Mouse (Mus musculus) forebrain, embryonic 16.5 days (tissue): ENCODE results near the gene Prelp. TPM values are rescaled to one million over a fixed set of nuclear protein-coding genes. Genes with fewer than 3 reads are reported as not detected.
A peak's percentile ranks its signal among the peaks of the same experiment; 100 is the strongest.

Source experiments
- ATAC-seq: fragments of 200-750 bp; cut with Nextera tagmentation; 2 replicates; pipeline ENCODE4 v1.8.0; 2017; ENCODE audit warnings: mild to moderate bottlenecking, moderate library complexity
- H3K27ac ChIP-seq: fragments of 300-500 bp; sonication (generic); 2 replicates; pipeline ENCODE4 v1.5.1; 2014; ENCODE audit warnings: low read length, control low read depth
- H3K27me3 ChIP-seq: fragments of 300-500 bp; sonication (generic); replicated peaks from 2 replicates; pipeline ENCODE4 v1.6.1; 2014; ENCODE audit warnings: low read length; ENCODE audit not compliant: control insufficient read depth, insufficient read depth
- H3K36me3 ChIP-seq: fragments of 300-500 bp; sonication (generic); 2 replicates; pipeline ENCODE4 v1.6.1; 2014; ENCODE audit not compliant: control insufficient read depth, insufficient read depth
- H3K4me1 ChIP-seq: fragments of 300-500 bp; sonication (generic); replicated peaks from 2 replicates; pipeline ENCODE4 v1.6.1; 2014; ENCODE audit warnings: low read length; ENCODE audit not compliant: control insufficient read depth, insufficient read depth
- H3K4me2 ChIP-seq: fragments of 300-500 bp; sonication (generic); 2 replicates; pipeline ENCODE4 v1.6.1; 2014; ENCODE audit warnings: mild to moderate bottlenecking, low read length, control low read depth
- H3K4me3 ChIP-seq: fragments of 300-500 bp; sonication (generic); replicated peaks from 2 replicates; pipeline ENCODE4 v1.5.1; 2014; ENCODE audit warnings: mild to moderate bottlenecking, low read length, control low read depth
- H3K9ac ChIP-seq: fragments of 300-500 bp; sonication (generic); replicated peaks from 2 replicates; pipeline ENCODE4 v1.6.1; 2014; ENCODE audit warnings: low read depth, low read length, control low read depth
- H3K9me3 ChIP-seq: fragments of 300-500 bp; sonication (generic); 2 replicates; pipeline ENCODE4 v1.6.1; 2016; ENCODE audit warnings: low read length; ENCODE audit not compliant: control insufficient read depth
- WGBS: fragments of 180-500 bp; shearing (Covaris S2); extraction: QIAGEN DNeasy Blood & Tissue Kit; methylation state at CpG from one replicate; pipeline ENCODE4 v1.1.7; 2014; 5-methylcytosine and 5-hydroxymethylcytosine counted together
- polyA plus RNA-seq: library from polyadenylated mRNA; unstranded; fragments of >200 nt; fragmentation: Nextera tagmentation; extraction: Ambion mirVana; gene quantifications from 2 replicates; pipeline ENCODE4 v1.2.1, GENCODE M21; 2015

Gene Prelp
- polyA plus RNA-seq, 1 experiment from 2014 or later = 2.8 TPM

DNA sequence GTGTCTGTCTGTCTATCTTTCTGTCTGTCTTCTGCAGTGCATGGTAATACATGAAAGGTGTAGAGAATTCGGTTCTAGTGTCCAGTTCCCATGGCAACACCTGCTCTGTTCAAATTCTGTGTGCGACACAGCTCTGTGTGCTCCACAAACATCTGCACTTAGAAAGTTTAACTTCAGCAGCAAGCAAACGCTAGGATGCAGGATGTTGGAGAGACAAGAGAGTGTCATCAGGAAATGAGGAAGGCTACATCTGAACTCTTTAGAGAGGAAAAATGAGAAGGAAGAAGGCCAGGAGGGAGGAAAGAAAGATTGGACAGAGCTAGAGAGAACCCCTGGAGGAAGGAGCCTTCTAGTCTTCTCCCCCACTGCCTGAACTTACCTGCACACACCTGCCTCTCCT lies 338 bp downstream of the Prelp start:
- H3K9me3 ChIP-seq = no peaks in the 10 kb centered on the region
- no peak for ATAC-seq
- WGBS = 11% methylated on average over 3 of the region's 3 CpGs
- no peaks in the 10 kb centered on the region for H3K36me3 ChIP-seq
- peaks cover 32% of the 10 kb centered on the region for H3K4me1 ChIP-seq
- no peak overlapping the region for H3K9ac ChIP-seq
- H3K4me2 ChIP-seq = no peak overlapping the region
- H3K27me3 ChIP-seq = no peaks in the 10 kb centered on the region
- H3K4me3 ChIP-seq = no peak overlapping the region
- H3K27ac ChIP-seq = no peak overlapping the region

DNA sequence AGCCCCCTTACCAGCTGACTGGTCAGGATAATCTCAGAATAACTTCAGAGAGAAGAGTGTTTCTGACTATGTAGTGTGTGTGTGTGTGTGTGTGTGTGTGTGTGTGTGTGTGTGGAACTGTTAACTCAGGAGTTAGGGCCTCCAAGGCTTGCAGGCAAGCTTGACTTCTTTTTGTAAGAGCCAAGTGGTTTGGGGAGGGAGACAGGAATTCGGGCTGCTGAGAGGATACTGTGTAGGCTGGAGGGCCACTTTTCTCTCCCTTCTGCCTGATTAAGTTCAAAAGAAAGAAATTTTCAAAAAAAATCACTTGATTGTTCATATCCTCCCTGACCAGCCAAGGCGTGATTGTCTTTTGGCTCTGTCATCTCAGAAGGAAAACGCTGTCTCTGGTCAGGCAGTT lies 813 bp downstream of the Prelp start:
- Histone ChIP-seq H3K4me1 (peaks cover 36% of the 10 kb centered on the region), H3K36me3 (no peaks in the 10 kb centered on the region), H3K27me3 (no peaks in the 10 kb centered on the region), H3K9me3 (no peaks in the 10 kb centered on the region), H3K4me2 (no peak overlapping the region), H3K9ac (no peak overlapping the region), H3K4me3 (no peak overlapping the region), H3K27ac (no peak overlapping the region)
- 11% methylated on average over 3 of the region's 3 CpGs for WGBS
- no peak for ATAC-seq

DNA sequence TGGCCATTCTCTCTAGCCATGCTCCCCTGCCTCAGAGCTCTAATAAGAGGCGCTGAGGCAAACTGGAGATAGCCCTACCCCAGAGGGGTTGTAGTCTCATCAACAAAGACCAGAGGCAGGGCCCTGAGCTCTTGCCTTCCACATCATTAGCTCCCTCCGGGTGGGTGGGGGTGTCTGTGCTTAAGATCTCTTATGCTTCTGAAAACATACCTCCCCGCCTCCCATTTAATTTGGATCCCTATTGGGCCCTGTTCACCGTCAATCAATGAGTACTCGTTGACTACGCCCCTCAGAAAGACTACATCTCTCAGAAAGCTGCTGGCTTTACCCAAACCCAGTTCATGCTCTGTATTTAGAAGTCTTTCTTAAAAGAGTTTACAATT lies 3.1 kb downstream of the Prelp start:
- peaks cover 29% of the 10 kb centered on the region for H3K4me1 ChIP-seq
- no peak overlapping the region for H3K27ac ChIP-seq
- 26% methylated on average over 6 of the region's 6 CpGs for WGBS
- H3K36me3 ChIP-seq = no peaks in the 10 kb centered on the region
- H3K27me3 ChIP-seq = no peaks in the 10 kb centered on the region
- peak; percentile 24; the same call in 1 of the 2 replicates for ATAC-seq
- no peak overlapping the region for H3K9ac ChIP-seq
- H3K9me3 ChIP-seq = no peaks in the 10 kb centered on the region
- H3K4me3 ChIP-seq = no peak overlapping the region
- H3K4me2 ChIP-seq = no peak overlapping the region

DNA sequence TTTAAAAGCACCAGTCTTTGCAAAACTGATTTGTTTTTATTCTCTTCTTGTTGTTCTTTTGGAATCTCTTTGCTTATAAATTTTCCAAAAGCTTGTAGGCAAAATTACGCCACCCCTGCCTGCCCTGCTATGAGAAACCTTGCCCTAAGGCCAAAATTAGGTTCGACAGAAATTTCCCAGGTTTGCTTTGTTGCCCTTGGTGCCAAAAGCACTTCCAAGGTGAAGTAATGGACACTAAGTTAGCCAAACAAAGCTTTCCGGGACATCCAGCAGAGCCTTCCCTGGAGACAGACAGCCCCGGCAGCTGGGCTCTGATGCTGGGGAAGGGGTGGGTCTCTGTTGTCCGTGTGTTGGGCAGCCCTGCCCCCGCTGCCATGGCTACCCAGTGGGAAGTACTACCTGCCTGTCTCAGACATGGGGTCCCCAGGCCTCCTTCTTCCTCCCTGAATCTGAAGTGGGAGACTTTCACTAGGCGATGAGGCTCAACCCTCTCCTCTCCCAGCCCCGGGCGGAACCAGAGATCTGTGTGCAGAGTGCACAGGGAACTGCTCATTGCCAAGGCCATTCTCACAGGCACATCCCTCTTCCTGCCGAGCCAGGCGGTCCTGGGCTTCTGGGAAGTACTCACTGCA lies 3.6 kb downstream of the Prelp start:
- ATAC-seq = no peak
- Histone ChIP-seq H3K4me1 (peaks cover 29% of the 10 kb centered on the region), H3K27ac (no peak overlapping the region), H3K36me3 (no peaks in the 10 kb centered on the region), H3K4me3 (no peak overlapping the region), H3K4me2 (no peak overlapping the region; the same call in 1 of the 2 replicates), H3K9me3 (no peaks in the 10 kb centered on the region), H3K9ac (no peak overlapping the region), H3K27me3 (no peaks in the 10 kb centered on the region)
- 25% methylated on average over 11 of the region's 11 CpGs for WGBS

DNA sequence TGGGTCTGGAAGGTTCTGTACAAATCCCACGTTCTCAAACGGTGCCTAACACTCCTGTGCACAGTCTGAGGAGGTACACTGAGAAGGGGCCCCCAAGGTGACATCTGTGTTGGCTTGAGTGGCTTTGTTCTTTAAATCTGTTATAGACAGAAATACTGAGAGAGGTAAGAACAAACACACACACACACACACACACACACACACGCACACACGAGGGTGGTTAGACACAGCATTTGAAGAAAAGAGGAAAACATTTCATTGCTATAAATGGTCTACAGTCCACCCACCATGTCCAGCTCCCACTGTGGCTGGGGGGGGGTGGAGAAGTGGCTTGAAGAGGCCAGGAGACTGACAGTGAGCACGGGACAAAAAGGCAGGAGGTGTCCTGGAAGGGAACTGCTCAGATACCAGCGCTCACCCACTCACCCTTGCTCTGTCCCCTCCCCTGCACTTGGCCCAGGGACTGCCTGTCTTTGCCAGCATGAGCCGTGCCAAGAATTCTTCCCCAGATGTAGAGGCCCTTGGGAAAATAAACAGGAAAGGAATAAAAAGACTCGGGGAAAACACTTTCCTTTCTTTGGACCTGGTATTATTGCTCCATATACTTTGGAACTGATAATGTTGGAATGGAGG lies 5.4 kb downstream of the Prelp start:
- H3K9ac ChIP-seq = no peak overlapping the region
- H3K4me1 ChIP-seq = peaks cover 22% of the 10 kb centered on the region
- WGBS = 40% methylated on average over 8 of the region's 8 CpGs
- no peaks in the 10 kb centered on the region for H3K36me3 ChIP-seq
- H3K9me3 ChIP-seq = no peaks in the 10 kb centered on the region
- H3K27ac ChIP-seq = no peak overlapping the region
- peak; percentile 49 for ATAC-seq
- H3K27me3 ChIP-seq = no peaks in the 10 kb centered on the region
- H3K4me3 ChIP-seq = no peak overlapping the region
- H3K4me2 ChIP-seq = no peak overlapping the region

DNA sequence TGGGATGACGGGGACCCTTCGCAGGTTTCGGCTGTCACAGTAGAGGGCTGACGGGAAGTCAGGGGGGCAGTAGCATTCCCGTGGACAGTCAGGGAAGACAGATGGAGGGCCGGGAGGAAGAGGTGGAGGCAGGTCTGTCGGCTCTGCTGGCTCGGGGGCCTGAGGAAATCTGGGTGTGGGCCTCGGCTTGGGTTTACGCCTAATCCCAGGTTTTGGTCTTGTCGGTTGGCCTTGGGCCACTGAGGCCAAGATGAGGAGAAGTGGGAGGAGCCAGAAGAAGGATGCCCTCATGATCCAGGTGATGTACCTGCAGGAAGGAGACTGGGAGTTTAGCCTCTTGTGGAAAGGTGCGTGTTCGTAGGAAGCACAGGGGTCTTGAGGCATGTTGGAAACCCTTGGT lies 6.1 kb downstream of the Prelp start:
- no peak for ATAC-seq
- Histone ChIP-seq H3K9ac (no peak overlapping the region), H3K27ac (no peak overlapping the region), H3K27me3 (no peaks in the 10 kb centered on the region), H3K4me3 (no peak overlapping the region), H3K9me3 (no peaks in the 10 kb centered on the region), H3K4me2 (no peak overlapping the region), H3K4me1 (peaks cover 19% of the 10 kb centered on the region), H3K36me3 (no peaks in the 10 kb centered on the region)
- WGBS = 90% methylated on average over 13 of the region's 13 CpGs

DNA sequence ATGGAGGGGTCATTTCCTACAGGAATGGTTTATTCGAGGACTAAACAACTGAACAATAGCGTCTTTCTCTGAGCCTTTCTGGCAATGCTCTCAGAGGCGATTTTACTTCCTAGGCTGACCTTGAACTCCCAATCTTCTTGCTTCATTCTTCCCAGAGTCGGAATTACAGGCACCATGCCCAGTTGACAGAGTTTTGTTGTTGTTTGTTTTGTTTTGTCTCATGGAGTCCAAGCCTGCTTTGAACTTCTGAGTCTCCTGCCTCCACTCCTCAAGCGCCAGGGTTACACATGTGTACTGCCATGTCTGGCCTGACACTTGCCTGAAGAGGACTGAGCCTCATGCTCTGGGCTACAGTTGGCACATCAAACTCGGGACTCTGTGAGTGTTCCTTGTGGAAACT lies 8.2 kb downstream of the Prelp start:
- Histone ChIP-seq H3K27me3 (no peaks in the 10 kb centered on the region), H3K27ac (no peak overlapping the region), H3K4me3 (no peak overlapping the region), H3K36me3 (no peaks in the 10 kb centered on the region), H3K4me2 (no peak overlapping the region), H3K9ac (no peak overlapping the region), H3K4me1 (peaks cover 29% of the 10 kb centered on the region), H3K9me3 (no peaks in the 10 kb centered on the region)
- 63% methylated on average over 6 of the region's 6 CpGs for WGBS
- ATAC-seq = no peak

DNA sequence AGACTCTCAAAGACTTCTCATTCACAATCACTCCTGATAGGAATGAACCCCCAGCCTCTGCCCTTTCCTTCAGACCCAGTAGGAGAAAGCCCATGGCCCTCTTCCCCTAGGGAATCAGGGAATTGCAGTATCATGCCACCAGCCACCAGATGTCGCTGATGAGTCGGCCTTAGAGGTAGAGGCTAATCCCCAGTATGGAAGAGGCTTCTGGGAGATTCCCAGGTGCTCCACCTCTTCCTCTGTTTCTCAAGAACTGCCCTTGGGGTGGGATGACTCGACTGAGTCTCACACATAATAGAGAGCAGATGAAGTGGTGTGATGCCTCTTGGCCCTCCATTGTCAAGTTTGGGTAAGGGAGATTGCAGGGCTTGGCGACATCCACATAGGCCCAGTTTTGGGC lies 9.8 kb downstream of the Prelp start:
- Histone ChIP-seq H3K36me3 (no peaks in the 10 kb centered on the region), H3K4me3 (no peak overlapping the region), H3K4me2 (no peak overlapping the region), H3K9me3 (no peaks in the 10 kb centered on the region), H3K27me3 (no peaks in the 10 kb centered on the region), H3K9ac (no peak overlapping the region), H3K4me1 (peaks cover 37% of the 10 kb centered on the region), H3K27ac (no peak overlapping the region)
- no peak for ATAC-seq
- WGBS = 26% methylated on average over 4 of the region's 4 CpGs

DNA sequence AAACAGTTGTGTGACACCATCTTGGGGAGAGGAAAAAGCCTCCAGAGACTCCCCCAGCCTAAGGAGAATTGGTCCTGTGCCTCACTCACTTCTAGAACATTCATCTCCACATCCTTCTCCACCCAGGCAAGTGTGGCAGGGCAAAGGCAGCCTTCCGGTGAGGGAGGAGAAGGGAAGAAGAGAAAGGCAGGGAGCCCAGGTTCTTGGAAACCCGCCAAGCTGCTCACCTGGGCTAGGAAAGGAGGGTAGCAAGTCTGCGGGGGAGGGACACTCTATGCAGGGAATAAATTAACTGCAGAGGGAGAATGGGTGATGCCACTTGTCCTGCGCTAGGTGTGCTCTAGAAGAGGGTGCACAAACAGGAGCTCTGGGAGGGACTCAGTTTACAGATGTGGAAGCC lies 10.2 kb downstream of the Prelp start:
- H3K4me3 ChIP-seq = no peak overlapping the region
- 71% methylated on average over 4 of the region's 4 CpGs for WGBS
- no peak for ATAC-seq

More for the DNA sequence above, 10.2 kb downstream of the Prelp start:
- Histone ChIP-seq H3K27me3 (no peaks in the 10 kb centered on the region), H3K36me3 (no peaks in the 10 kb centered on the region), H3K4me2 (no peak overlapping the region), H3K27ac (no peak overlapping the region), H3K9ac (no peak overlapping the region), H3K9me3 (no peaks in the 10 kb centered on the region), H3K4me1 (peaks cover 35% of the 10 kb centered on the region)
